Mouse (Mus musculus): ENCODE measurements around the gene Nhlh1.

- TF ChIP-seq POLR2A (IDR thresholded peaks at IDR 0.05; ENCODE audit: insufficient read length, low read depth) (no peak), USF1 (IDR thresholded peaks at IDR 0.05; ENCODE audit: low read depth) (no peak), E2F4 (IDR thresholded peaks at IDR 0.05; ENCODE audit: insufficient read depth) (no peak), MYOD1 (IDR thresholded peaks at IDR 0.05; ENCODE audit: control insufficient read depth in 1 of 3, insufficient read length in 2 of 3, low read depth in 2 of 3) (no peak), MAX (IDR thresholded peaks at IDR 0.05; ENCODE audit: low read depth) (no peak), MYOG (IDR thresholded peaks at IDR 0.05; ENCODE audit: control insufficient read depth in 1 of 3, insufficient read depth in 1 of 3, insufficient read length in 2 of 3, low read depth in 2 of 3) (no peak), POLR2AphosphoS2 (IDR thresholded peaks at IDR 0.05; ENCODE audit: insufficient read length, low read depth) (no peak), SRF (IDR thresholded peaks at IDR 0.05; ENCODE audit: control insufficient read depth, insufficient read length, low read depth) (no peak), TCF12 (IDR thresholded peaks at IDR 0.05; ENCODE audit: insufficient read depth, poor library complexity, severe bottlenecking) (no peak), REST (IDR thresholded peaks at IDR 0.05; ENCODE audit: insufficient read depth, insufficient read length) (no peak), TCF3 (IDR thresholded peaks at IDR 0.05; ENCODE audit: insufficient read length, low read depth) (no peak)
Observed at GRCm38 (mm10) chr1:172063291-172064023, 6.1 kb upstream of the Nhlh1 start.

All from myocyte (in vitro differentiated cells).